Mouse (Mus musculus): ENCODE data around the gene Gpr68. TPM values are rescaled to one million over a fixed set of nuclear protein-coding genes. Genes with fewer than 3 reads are reported as not detected.

Gene Gpr68
- polyA plus RNA-seq, 1 experiment from 2014 or later, result 0.22 TPM

GRCm38 (mm10) chr12:100856337-100856736 lies 51.7 kb downstream of the Gpr68 start:
- DNase-seq (ENCODE audit: low spot score), result no peak
- Histone ChIP-seq H3K4me2 (replicated peaks; ENCODE audit: low read depth, low read length) (no peak overlapping the region), H3K9ac (ENCODE audit: low read depth, low read length) (no peak overlapping the region), H3K4me1 (replicated peaks; ENCODE audit: control insufficient read depth, insufficient read depth, low read length) (no peaks in the 10 kb centered on the region), H3K4me3 (ENCODE audit: low read depth, low read length) (no peak overlapping the region), H3K27ac (ENCODE audit: low read depth, low read length) (no peak overlapping the region), H3K36me3 (ENCODE audit: control insufficient read depth, insufficient read depth, low read length) (no peaks in the 10 kb centered on the region), H3K9me3 (ENCODE audit: control insufficient read depth, low read length) (no peaks in the 10 kb centered on the region), H3K27me3 (ENCODE audit: control insufficient read depth, insufficient read depth, low read length) (no peaks in the 10 kb centered on the region)
- WGBS, result 85% methylated on average over 2 of the region's 2 CpGs
- no peak for ATAC-seq (ENCODE audit: low FRiP score)

- no peaks in the 10 kb centered on the region for H3K9me3 ChIP-seq (ENCODE audit: control insufficient read depth, low read length)
- no peak overlapping the region for H3K9ac ChIP-seq (ENCODE audit: low read depth, low read length)
- H3K4me3 ChIP-seq (ENCODE audit: low read depth, low read length), result no peak overlapping the region
- DNase-seq (ENCODE audit: low spot score), result no peak
- H3K4me2 ChIP-seq (replicated peaks; ENCODE audit: low read depth, low read length), result no peak overlapping the region
- H3K27ac ChIP-seq (ENCODE audit: low read depth, low read length), result no peak overlapping the region
- WGBS, result 86% methylated on average over 3 of the region's 3 CpGs
- H3K36me3 ChIP-seq (ENCODE audit: control insufficient read depth, insufficient read depth, low read length), result no peaks in the 10 kb centered on the region
- H3K4me1 ChIP-seq (replicated peaks; ENCODE audit: control insufficient read depth, insufficient read depth, low read length), result no peaks in the 10 kb centered on the region
- H3K27me3 ChIP-seq (ENCODE audit: control insufficient read depth, insufficient read depth, low read length), result 0 out of 2 replicates have a peak, but pooled peaks cover 2% of the 10 kb centered on the region
- ATAC-seq (ENCODE audit: low FRiP score), result no peak
Measured at GRCm38 (mm10) chr12:100852370-100852769, 55.6 kb downstream of the Gpr68 start.

GRCm38 (mm10) chr12:100849421-100850138 lies 58.4 kb downstream of the Gpr68 start:
- H3K27me3 ChIP-seq (ENCODE audit: control insufficient read depth, insufficient read depth, low read length), result 0 out of 2 replicates have a peak, but pooled peaks cover 2% of the 10 kb centered on the region
- ATAC-seq (ENCODE audit: low FRiP score) (peak; percentile 74), DNase-seq (ENCODE audit: low spot score) (peak; percentile 59)
- no peak overlapping the region for H3K27ac ChIP-seq (ENCODE audit: low read depth, low read length)
- H3K4me2 ChIP-seq (replicated peaks; ENCODE audit: low read depth, low read length), result no peak overlapping the region
- no peak overlapping the region for H3K9ac ChIP-seq (ENCODE audit: low read depth, low read length)
- H3K36me3 ChIP-seq (ENCODE audit: control insufficient read depth, insufficient read depth, low read length), result no peaks in the 10 kb centered on the region
- 81% methylated on average over 7 of the region's 7 CpGs for WGBS
- no peak overlapping the region for H3K4me3 ChIP-seq (ENCODE audit: low read depth, low read length)
- no peaks in the 10 kb centered on the region for H3K9me3 ChIP-seq (ENCODE audit: control insufficient read depth, low read length)
- no peaks in the 10 kb centered on the region for H3K4me1 ChIP-seq (replicated peaks; ENCODE audit: control insufficient read depth, insufficient read depth, low read length)

- 0 out of 2 replicates have a peak, but pooled peaks cover 2% of the 10 kb centered on the region for H3K27me3 ChIP-seq (ENCODE audit: control insufficient read depth, insufficient read depth, low read length)
- ATAC-seq (ENCODE audit: low FRiP score), result peak; percentile 63
- 71% methylated on average over 11 of the region's 11 CpGs for WGBS
- H3K9ac ChIP-seq (ENCODE audit: low read depth, low read length), result no peak overlapping the region
- no peaks in the 10 kb centered on the region for H3K4me1 ChIP-seq (replicated peaks; ENCODE audit: control insufficient read depth, insufficient read depth, low read length)
- H3K9me3 ChIP-seq (ENCODE audit: control insufficient read depth, low read length), result no peaks in the 10 kb centered on the region
- no peak overlapping the region for H3K4me2 ChIP-seq (replicated peaks; ENCODE audit: low read depth, low read length)
- no peak overlapping the region for H3K4me3 ChIP-seq (ENCODE audit: low read depth, low read length)
- no peak overlapping the region for H3K27ac ChIP-seq (ENCODE audit: low read depth, low read length)
- peak; percentile 29 for DNase-seq (ENCODE audit: low spot score)
- H3K36me3 ChIP-seq (ENCODE audit: control insufficient read depth, insufficient read depth, low read length), result no peaks in the 10 kb centered on the region
Measured at GRCm38 (mm10) chr12:100847437-100848080, 60.4 kb downstream of the Gpr68 start.

- Histone ChIP-seq H3K4me3 (ENCODE audit: low read depth, low read length) (no peak overlapping the region), H3K9ac (ENCODE audit: low read depth, low read length) (no peak overlapping the region), H3K36me3 (ENCODE audit: control insufficient read depth, insufficient read depth, low read length) (no peaks in the 10 kb centered on the region), H3K4me2 (replicated peaks; ENCODE audit: low read depth, low read length) (no peak overlapping the region), H3K27me3 (ENCODE audit: control insufficient read depth, insufficient read depth, low read length) (0 out of 2 replicates have a peak, but pooled peaks cover 2% of the 10 kb centered on the region), H3K27ac (ENCODE audit: low read depth, low read length) (no peak overlapping the region), H3K4me1 (replicated peaks; ENCODE audit: control insufficient read depth, insufficient read depth, low read length) (no peaks in the 10 kb centered on the region), H3K9me3 (ENCODE audit: control insufficient read depth, low read length) (no peaks in the 10 kb centered on the region)
- WGBS, result 39% methylated on average over 1 of the region's 1 CpGs
- ATAC-seq (ENCODE audit: low FRiP score), result no peak
- no peak for DNase-seq (ENCODE audit: low spot score)
Measured at GRCm38 (mm10) chr12:100846566-100846965, 61.4 kb downstream of the Gpr68 start.

- Histone ChIP-seq H3K4me1 (replicated peaks; ENCODE audit: control insufficient read depth, insufficient read depth, low read length) (no peaks in the 10 kb centered on the region), H3K4me2 (replicated peaks; ENCODE audit: low read depth, low read length) (no peak overlapping the region), H3K9me3 (ENCODE audit: control insufficient read depth, low read length) (no peaks in the 10 kb centered on the region), H3K36me3 (ENCODE audit: control insufficient read depth, insufficient read depth, low read length) (no peaks in the 10 kb centered on the region), H3K27me3 (ENCODE audit: control insufficient read depth, insufficient read depth, low read length) (0 out of 2 replicates have a peak, but pooled peaks cover 2% of the 10 kb centered on the region), H3K4me3 (ENCODE audit: low read depth, low read length) (no peak overlapping the region), H3K27ac (ENCODE audit: low read depth, low read length) (no peak overlapping the region), H3K9ac (ENCODE audit: low read depth, low read length) (no peak overlapping the region)
- DNase-seq (ENCODE audit: low spot score) (no peak), ATAC-seq (ENCODE audit: low FRiP score) (no peak)
- 24% methylated on average over 2 of the region's 2 CpGs for WGBS
Measured at GRCm38 (mm10) chr12:100845829-100846228, 62.2 kb downstream of the Gpr68 start.

- Histone ChIP-seq H3K27me3 (ENCODE audit: control insufficient read depth, insufficient read depth, low read length) (no peaks in the 10 kb centered on the region), H3K4me1 (replicated peaks; ENCODE audit: control insufficient read depth, insufficient read depth, low read length) (no peaks in the 10 kb centered on the region), H3K9ac (ENCODE audit: low read depth, low read length) (no peak overlapping the region), H3K4me2 (replicated peaks; ENCODE audit: low read depth, low read length) (no peak overlapping the region), H3K36me3 (ENCODE audit: control insufficient read depth, insufficient read depth, low read length) (no peaks in the 10 kb centered on the region), H3K9me3 (ENCODE audit: control insufficient read depth, low read length) (no peaks in the 10 kb centered on the region), H3K4me3 (ENCODE audit: low read depth, low read length) (no peak overlapping the region), H3K27ac (ENCODE audit: low read depth, low read length) (no peak overlapping the region)
- WGBS, result 89% methylated on average over 7 of the region's 7 CpGs
- no peak for ATAC-seq (ENCODE audit: low FRiP score)
- DNase-seq (ENCODE audit: low spot score), result no peak
Measured at GRCm38 (mm10) chr12:100844546-100844945, 63.5 kb downstream of the Gpr68 start.

- WGBS, result 81% methylated on average over 4 of the region's 4 CpGs
- DNase-seq (ENCODE audit: low spot score), result no peak
- ATAC-seq (ENCODE audit: low FRiP score), result no peak
- Histone ChIP-seq H3K36me3 (ENCODE audit: control insufficient read depth, insufficient read depth, low read length) (no peaks in the 10 kb centered on the region), H3K9ac (ENCODE audit: low read depth, low read length) (no peak overlapping the region), H3K4me3 (ENCODE audit: low read depth, low read length) (no peak overlapping the region), H3K9me3 (ENCODE audit: control insufficient read depth, low read length) (no peaks in the 10 kb centered on the region), H3K27me3 (ENCODE audit: control insufficient read depth, insufficient read depth, low read length) (no peaks in the 10 kb centered on the region), H3K27ac (ENCODE audit: low read depth, low read length) (no peak overlapping the region), H3K4me1 (replicated peaks; ENCODE audit: control insufficient read depth, insufficient read depth, low read length) (no peaks in the 10 kb centered on the region), H3K4me2 (replicated peaks; ENCODE audit: low read depth, low read length) (no peak overlapping the region)
Measured at GRCm38 (mm10) chr12:100843171-100843570, 64.8 kb downstream of the Gpr68 start.

Data from hindbrain, embryonic 11.5 days (tissue).